ENCODE assay signal across 9 mouse cellular contexts in the genomic region with DNA sequence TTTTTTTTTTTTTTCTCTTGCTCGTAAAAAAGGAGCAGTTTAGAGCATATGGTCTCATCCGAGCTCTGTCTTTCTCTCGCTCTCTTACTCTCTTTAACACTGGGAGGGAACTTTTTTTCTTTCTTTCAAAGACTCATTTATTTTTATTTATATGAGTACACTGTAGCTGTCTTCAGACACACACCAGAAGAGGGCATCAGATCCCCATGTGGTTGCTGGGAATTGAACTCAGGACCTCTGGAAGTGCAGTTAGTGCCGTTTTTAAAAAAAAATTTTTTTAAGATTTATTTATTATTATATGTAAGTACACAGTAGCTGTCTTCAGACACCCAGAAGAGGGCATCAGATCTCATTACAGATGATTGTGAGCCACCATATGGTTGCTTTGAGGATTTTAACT. TPM values are rescaled to one million over a fixed set of nuclear protein-coding genes. Genes with fewer than 3 reads are reported as not detected.
DNase-seq lines count a peak whose midpoint lies in the region; ATAC-seq and TF ChIP-seq lines count a peak whose summit lies in the region.
"Not testable (repeated sequence)": the region's sequence is repeated elsewhere in the genome, so short reads cannot be mapped to it uniquely, and the experiment has no call there.
"Had no signal": no experiment of that assay in that cellular context is flagged by ENCODE, and none has a peak within 500 bp of the region (broad histone marks: within the 10 kb centered on the region; RNA-seq: fewer than 3 reads in every experiment).

No protein-coding gene starts in this region.

- not testable (repeated sequence) for H3K9ac ChIP-seq in ES-E14 (ENCODE audit: insufficient read depth, low read depth, low read length, poor library complexity, severe bottlenecking); heart, adult 2 months (ENCODE audit: low read depth, low read length); intestine, postnatal 0 days (ENCODE audit: low read depth, low read length); stomach, postnatal 0 days (ENCODE audit: low read length)

- in situ Hi-C loops in ES-E14 (cut with MboI; ENCODE audit: low sequenced_read_pairs in 2 of 2, unreplicated experiment in 2 of 2) = not testable (repeated sequence)

- ATAC-seq in intestine, postnatal 0 days; stomach, postnatal 0 days (ENCODE audit: low FRiP score, low TSS enrichment): not testable (repeated sequence)

- intact Hi-C loops in heart, adult 2 months (cut with DNase I) = loop anchor here (5.0 kb wide), 1 partner anchor 82 kb away; no protein-coding TSS in a partner anchor

- not testable (repeated sequence) for TF ChIP-seq EP300 in heart, adult 2 months (IDR thresholded peaks at IDR 0.05; ENCODE audit: insufficient read depth, low read depth, low read length); stomach, postnatal 0 days (optimal IDR thresholded peaks at IDR 0.05)

- not testable (repeated sequence) for H3K27me3 ChIP-seq in heart, adult 2 months (ENCODE audit: control insufficient read depth, insufficient read depth, low read length); intestine, postnatal 0 days (replicated peaks; ENCODE audit: control insufficient read depth, insufficient read depth, low read length); stomach, postnatal 0 days (ENCODE audit: control insufficient read depth, insufficient read depth, low read length)

- H3K27ac ChIP-seq in ES-E14 (ENCODE audit: insufficient read depth, low read depth, low read length, poor library complexity, severe bottlenecking); heart, adult 2 months; intestine, postnatal 0 days (ENCODE audit: low read depth, low read length); layer of hippocampus, adult 2 months; stomach, postnatal 0 days (replicated peaks): not testable (repeated sequence)

- H3K4me2 ChIP-seq in intestine, postnatal 0 days (replicated peaks; ENCODE audit: low read depth); stomach, postnatal 0 days (replicated peaks; ENCODE audit: low read depth): not testable (repeated sequence)

- TF ChIP-seq POLR2A in heart, adult 2 months (IDR thresholded peaks at IDR 0.05; ENCODE audit: insufficient read depth, low read depth, low read length) = not testable (repeated sequence)

- H3K4me1 ChIP-seq in ES-E14 (ENCODE audit: control insufficient read depth in 2 of 2, insufficient read depth in 2 of 2, low read length in 2 of 2, poor library complexity in 1 of 2); heart, adult 2 months (ENCODE audit: control insufficient read depth, insufficient read depth, low read length); intestine, postnatal 0 days (replicated peaks; ENCODE audit: control insufficient read depth, insufficient read depth, low read length); stomach, postnatal 0 days (replicated peaks; ENCODE audit: control insufficient read depth, insufficient read depth): not testable (repeated sequence)

- H3K79me2 ChIP-seq in heart, adult 2 months (replicated peaks; ENCODE audit: control insufficient read depth, insufficient read depth, low read length) = not testable (repeated sequence)

- TF ChIP-seq CTCF in heart, adult 2 months (IDR thresholded peaks at IDR 0.05) = peak; percentile 54
- peak; percentile 32 for TF ChIP-seq CTCF in intestine, postnatal 0 days (IDR thresholded peaks at IDR 0.05; ENCODE audit: low read depth)
- peak; percentile 52 for TF ChIP-seq CTCF in layer of hippocampus, adult 2 months (conservative IDR thresholded peaks at IDR 0.05)
- peak; percentile 29 for TF ChIP-seq CTCF in stomach, postnatal 0 days (IDR thresholded peaks at IDR 0.05; ENCODE audit: low read depth)

- 77% methylated on average over 4 of the region's 4 CpGs for WGBS in heart, adult 2 months
- 72% methylated on average over 4 of the region's 4 CpGs for WGBS in intestine, postnatal 0 days
- 82% methylated on average over 4 of the region's 4 CpGs for WGBS in stomach, postnatal 0 days

- not testable (repeated sequence) for H3K4me3 ChIP-seq in ES-E14 (ENCODE audit: insufficient read depth in 1 of 2, low read depth in 1 of 2, low read length in 2 of 2, poor library complexity in 1 of 2, severe bottlenecking in 1 of 2); heart, adult 2 months; intestine, postnatal 0 days (ENCODE audit: low read depth, low read length); layer of hippocampus, adult 2 months; stomach, postnatal 0 days (ENCODE audit: low read depth, low read length)

- DNase-seq in 416B (ENCODE audit: low read depth) = peak; percentile 7
- not testable (repeated sequence) for DNase-seq in ES-E14 (ENCODE audit: low read depth, low spot score); heart, adult 2 months; layer of hippocampus, adult 2 months (ENCODE audit: low spot score in 2 of 2); stomach, postnatal 0 days (ENCODE audit: low spot score)
- DNase-seq in NIH3T3 (ENCODE audit: low read depth) = peak; percentile 31

- H3K36me3 ChIP-seq in ES-E14 (ENCODE audit: control insufficient read depth, insufficient read depth, low read length, poor library complexity, severe bottlenecking); heart, adult 2 months (ENCODE audit: control insufficient read depth, insufficient read depth, low read length); stomach, postnatal 0 days (ENCODE audit: control insufficient read depth, insufficient read depth, low read length): not testable (repeated sequence)
- peaks cover 23% of the 10 kb centered on the region for H3K36me3 ChIP-seq in intestine, postnatal 0 days (ENCODE audit: control insufficient read depth, insufficient read depth)

- H3K9me3 ChIP-seq in ES-E14 (ENCODE audit: control insufficient read depth, insufficient read depth, low read depth, low read length); intestine, postnatal 0 days (ENCODE audit: control insufficient read depth); stomach, postnatal 0 days (ENCODE audit: control insufficient read depth, low read length): not testable (repeated sequence)

TF ChIP-seq in ES-E14, 5 proteins besides CTCF, POLR2A, EP300 and RAD21:
- peak; percentile 26; the same call in 1 of the 2 replicates for TF ChIP-seq ZNF384 (IDR thresholded peaks at IDR 0.05; ENCODE audit: low read depth, low read length)

RNA-seq across cellular contexts. Expression of gene Hdac7, which starts 25.8 kb away (rescaled TPM):
- total RNA-seq in ES-E14 (2012; rRNA removed) = 4.4 and 7.4 TPM in 2 replicates
- total RNA-seq in heart, adult 2 months (2021) = 10 to 100 TPM; 23.7 to 25.7 TPM
- 54.9 and 61.8 TPM in 2 replicates for polyA plus RNA-seq in heart, adult 2 months (2012; rRNA removed)
- polyA plus RNA-seq in intestine, postnatal 0 days (2015; fragmentation: Nextera tagmentation; extraction: Ambion mirVana) = 7.8 and 9.2 TPM in 2 replicates
- total RNA-seq in layer of hippocampus, adult 2 months (2021) = 10 to 100 TPM; 23.8 to 28.5 TPM
- polyA plus RNA-seq in stomach, postnatal 0 days (2015; fragmentation: Nextera tagmentation; extraction: Ambion mirVana) = 8.0 and 9.4 TPM in 2 replicates

RNA-seq across cellular contexts. Expression of gene Vdr, which starts 40.3 kb away (rescaled TPM):
- 0.11 and 0.22 TPM in 2 replicates for total RNA-seq in ES-E14 (2012; rRNA removed)
- 1 to 10 TPM; 1.1 to 2.0 TPM for total RNA-seq in heart, adult 2 months (2021)
- polyA plus RNA-seq in heart, adult 2 months (2012; rRNA removed) = 2.3 and 2.7 TPM in 2 replicates
- polyA plus RNA-seq in intestine, postnatal 0 days (2015; fragmentation: Nextera tagmentation; extraction: Ambion mirVana) = 6.5 and 7.0 TPM in 2 replicates
- under 1 TPM in 1 of 2 experiments, not detected in 1; 0.10 TPM for total RNA-seq in layer of hippocampus, adult 2 months (2021)
- polyA plus RNA-seq in stomach, postnatal 0 days (2015; fragmentation: Nextera tagmentation; extraction: Ambion mirVana) = 1.4 and 1.5 TPM in 2 replicates
- polyA plus RNA-seq: erythroblast, embryonic 14.5 days; forebrain, embryonic 16.5 days had no signal
